Mouse (Mus musculus) heart, adult 10 weeks (tissue): ENCODE results near the gene Mycl. TPM values are rescaled to one million over a fixed set of nuclear protein-coding genes. Genes with fewer than 3 reads are reported as not detected.

ENCODE experiments used
- polyA plus RNA-seq: library from polyadenylated mRNA; stranded (reverse); fragments of 350-450 nt; fragmentation: Illumina TruSeq; extraction: RNeasy Lipid Tissue Mini Kit (QIAGEN cat#74804); gene quantifications from one replicate; pipeline ENCODE4 v1.2.3, GENCODE M21; 2014; ENCODE audit warnings: low read depth, low replicate concordance

The Mycl gene
- polyA plus RNA-seq, result not detected

DNA sequence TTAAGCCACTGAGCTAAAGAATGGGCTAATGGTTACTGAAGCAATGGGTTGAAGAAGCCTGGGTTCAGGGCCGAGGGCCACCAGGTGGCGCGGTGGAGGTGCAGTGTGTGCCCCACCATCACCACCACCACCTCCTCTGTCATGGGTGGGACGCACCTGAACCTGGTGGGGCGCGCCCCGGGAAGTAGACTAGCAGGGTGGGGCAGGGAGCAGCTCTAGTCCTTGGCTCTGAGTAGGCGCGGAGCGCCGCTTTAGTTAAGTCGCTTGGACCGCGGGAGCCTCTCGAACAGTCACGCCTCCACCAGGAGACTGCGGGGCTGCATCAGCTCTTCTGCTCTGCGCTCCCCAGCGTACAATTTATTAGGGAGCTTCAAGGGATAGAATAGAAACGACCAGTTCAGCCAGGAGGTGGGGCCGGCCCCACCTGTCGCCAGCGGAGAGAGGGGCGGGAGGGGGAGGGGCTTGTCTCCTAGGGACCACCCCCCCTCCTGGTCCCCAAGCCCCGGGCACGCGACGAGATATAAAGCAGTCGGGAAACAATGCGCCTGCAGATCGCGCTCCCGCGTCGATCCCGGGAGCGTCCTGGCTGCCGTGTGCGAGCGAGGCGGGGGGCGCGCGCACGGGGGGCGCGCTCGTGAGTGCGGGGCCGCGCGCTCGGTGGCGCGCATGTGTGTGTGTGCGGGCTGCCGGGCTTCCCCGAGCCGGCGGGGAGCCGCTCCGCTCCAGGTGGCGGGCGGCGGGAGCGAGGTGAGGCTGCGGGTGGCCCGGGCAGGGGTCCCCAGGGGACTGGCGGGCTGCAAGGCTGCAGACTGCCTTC lies at the start of gene Mycl:
Gene Mycl, plus strand, starts transcription at position 249 of the 817 bp plus-strand sequence.

DNA sequence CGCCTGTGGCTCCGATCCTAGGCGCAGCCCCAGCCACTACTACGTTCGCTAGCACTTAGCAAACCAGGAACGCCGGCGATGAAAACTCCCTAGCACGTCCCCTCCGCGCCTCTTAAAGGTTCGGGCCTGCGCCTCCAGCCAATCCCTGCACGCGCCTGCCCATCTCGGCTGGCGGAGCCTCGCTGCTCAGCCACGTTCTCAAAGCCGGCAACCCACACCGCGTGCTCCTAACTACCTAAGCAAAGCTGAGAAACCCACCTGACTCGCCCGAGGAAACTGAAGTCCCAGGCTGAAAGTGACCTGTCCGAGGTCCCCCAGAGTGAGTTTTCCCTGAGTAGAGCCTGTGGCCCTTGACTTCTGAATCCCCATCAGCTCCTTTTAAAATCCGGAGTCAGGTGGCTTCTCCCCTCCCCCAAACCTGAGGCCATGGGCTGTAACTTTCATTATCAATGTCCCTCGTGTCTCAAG lies 34.3 kb upstream of the Mycl start, which contains the start of gene Mfsd2a:
Gene Mfsd2a, minus strand, starts transcription at position 89 of the 468 bp plus-strand sequence.

DNA sequence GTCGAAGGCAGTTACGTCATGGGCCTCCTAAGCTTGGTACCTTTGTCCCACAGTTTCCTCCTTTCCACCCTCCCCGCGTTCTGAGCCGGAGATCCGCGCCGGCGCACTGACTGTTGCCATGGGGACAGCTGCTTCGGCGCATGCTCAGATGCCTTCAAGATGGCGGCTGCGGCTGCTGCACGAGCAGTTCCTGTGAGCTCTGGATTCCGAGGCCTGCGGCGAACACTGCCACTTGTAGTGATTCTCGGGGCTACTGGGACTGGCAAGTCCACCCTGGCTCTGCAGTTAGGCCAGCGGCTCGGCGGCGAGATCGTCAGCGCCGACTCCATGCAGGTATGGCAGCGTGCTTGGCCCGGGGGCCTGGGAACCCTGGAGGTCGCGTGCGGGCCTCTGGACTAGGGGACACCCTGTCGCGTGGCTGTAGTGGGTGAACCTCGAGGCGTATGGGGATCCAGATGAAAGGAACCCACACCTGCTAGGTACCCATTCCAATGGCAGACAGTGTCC lies 21.1 kb downstream of the Mycl start, which contains the start of gene Trit1:
Gene Trit1, plus strand, starts transcription at position 147 of the 507 bp plus-strand sequence.

Other genes with a start within 250 kb of the Mycl start
- gene Ppt1, start 159.4 kb upstream of the Mycl start, polyA plus RNA-seq, result 60.8 TPM
- gene Cap1, start 109.6 kb upstream of the Mycl start, polyA plus RNA-seq, result 42.5 TPM
- not detected for gene Mfsd2a, start 34.5 kb upstream of the Mycl start, polyA plus RNA-seq
- 7.1 TPM for gene Trit1, start 20.9 kb downstream of the Mycl start, polyA plus RNA-seq
- not detected for gene Bmp8b, start 109.5 kb downstream of the Mycl start, polyA plus RNA-seq
- not detected for gene Oxct2b, start 120.6 kb downstream of the Mycl start, polyA plus RNA-seq
- 27.3 TPM for gene Ppie, start 144.3 kb downstream of the Mycl start, polyA plus RNA-seq
- not detected for gene Hpcal4, start 187.6 kb downstream of the Mycl start, polyA plus RNA-seq
- gene Nt5c1a, start 205.9 kb downstream of the Mycl start, polyA plus RNA-seq, result 21.0 TPM
- 19.7 TPM for gene Heyl, start 237.9 kb downstream of the Mycl start, polyA plus RNA-seq